Mouse (Mus musculus) retina, postnatal 1 day (tissue): ENCODE results near the gene Ms4a4a.
A peak's percentile ranks its signal among the peaks of the same experiment; 100 is the strongest.
"Not testable (repeated sequence)": the region's sequence is repeated elsewhere in the genome, so short reads cannot be mapped to it uniquely, and the experiment has no call there.

Source experiments
- DNase-seq: peaks from one replicate; pipeline ENCODE4 v3.0.0-alpha.2; 2012

The Ms4a4a gene

DNA sequence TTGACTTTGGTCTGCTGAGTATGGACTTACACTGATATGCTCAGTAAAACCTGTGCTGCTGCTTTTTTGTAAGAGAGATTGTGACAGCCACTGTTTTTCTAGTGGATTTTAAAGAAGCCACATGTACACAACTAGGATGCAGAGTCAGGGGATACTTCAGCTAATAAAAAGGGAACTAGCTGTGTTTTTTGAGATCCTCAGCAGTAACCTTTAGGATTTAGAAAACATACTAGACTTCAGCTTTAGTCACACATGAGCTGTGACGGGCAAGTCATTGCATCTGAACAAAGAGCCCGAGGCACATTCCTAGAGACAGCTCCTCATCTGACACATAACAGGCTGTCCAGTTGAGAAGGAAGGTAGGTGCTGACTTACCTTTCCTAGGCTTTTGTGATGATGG is at the start of gene Ms4a4a:
Ms4a4a (plus strand) TSS at position 251 of the 400 bp plus-strand sequence.
- DNase-seq: no peak

DNA sequence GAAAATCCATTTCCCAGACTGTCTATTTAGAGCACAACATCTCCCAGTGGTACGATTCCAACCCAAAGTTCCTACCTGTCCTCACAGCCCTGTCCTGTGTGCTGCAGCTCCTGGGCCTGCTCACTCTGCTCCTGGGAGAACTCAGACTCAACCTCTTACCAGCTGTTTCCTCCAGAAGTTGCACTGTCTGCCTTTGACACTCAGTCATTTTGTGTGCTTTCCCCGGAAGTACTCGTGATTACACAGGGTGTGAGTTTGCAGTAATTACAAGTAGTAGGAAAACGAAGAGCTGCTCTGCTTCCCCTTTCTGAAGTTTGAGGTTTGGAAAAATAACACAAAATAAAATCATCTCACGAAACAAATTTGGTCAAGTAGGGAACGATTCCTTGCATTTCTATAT is 39.4 kb upstream of the Ms4a4a start, which contains the start of gene Ms4a7:
Ms4a7 (minus strand) TSS at position 215 of the 400 bp plus-strand sequence.
- no peak for DNase-seq

DNA sequence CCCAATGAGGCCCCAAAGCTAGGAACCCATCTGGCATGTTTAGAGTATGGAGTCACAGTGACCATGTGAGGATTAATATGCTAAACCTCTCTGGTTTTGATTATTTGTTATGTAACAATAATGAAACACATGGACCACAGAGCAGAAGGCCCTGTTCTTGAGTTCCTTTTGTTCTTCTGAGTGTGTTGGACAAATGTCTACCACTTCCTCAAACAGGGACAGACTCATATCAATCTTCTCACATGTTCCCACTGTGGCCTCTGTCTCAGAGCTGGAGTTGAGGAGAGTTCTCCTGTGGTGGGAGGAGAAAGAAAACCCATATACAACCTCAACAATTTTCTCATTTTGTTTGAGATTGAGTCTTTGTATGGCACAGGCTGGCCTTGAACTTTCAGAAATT is 32.2 kb upstream of the Ms4a4a start:
- no peak for DNase-seq

DNA sequence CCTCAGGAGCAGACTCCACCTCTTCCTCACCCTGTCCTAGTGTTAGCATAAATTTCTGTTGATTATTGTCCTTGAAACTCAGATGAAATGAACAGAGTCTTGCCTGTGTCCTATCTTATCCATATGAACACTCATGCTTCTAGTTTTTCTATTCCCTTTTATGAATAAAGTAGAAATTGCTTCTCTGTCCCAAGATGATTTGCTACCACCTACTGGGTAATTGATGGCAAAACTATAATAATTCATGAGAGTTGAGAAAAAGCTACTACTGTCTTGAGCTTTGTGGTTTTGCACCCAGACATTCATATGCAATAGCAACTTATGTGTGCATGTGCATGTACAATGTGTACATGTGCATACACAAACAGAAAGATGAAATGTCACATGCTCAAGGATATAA is 31.3 kb upstream of the Ms4a4a start:
- DNase-seq: no peak

DNA sequence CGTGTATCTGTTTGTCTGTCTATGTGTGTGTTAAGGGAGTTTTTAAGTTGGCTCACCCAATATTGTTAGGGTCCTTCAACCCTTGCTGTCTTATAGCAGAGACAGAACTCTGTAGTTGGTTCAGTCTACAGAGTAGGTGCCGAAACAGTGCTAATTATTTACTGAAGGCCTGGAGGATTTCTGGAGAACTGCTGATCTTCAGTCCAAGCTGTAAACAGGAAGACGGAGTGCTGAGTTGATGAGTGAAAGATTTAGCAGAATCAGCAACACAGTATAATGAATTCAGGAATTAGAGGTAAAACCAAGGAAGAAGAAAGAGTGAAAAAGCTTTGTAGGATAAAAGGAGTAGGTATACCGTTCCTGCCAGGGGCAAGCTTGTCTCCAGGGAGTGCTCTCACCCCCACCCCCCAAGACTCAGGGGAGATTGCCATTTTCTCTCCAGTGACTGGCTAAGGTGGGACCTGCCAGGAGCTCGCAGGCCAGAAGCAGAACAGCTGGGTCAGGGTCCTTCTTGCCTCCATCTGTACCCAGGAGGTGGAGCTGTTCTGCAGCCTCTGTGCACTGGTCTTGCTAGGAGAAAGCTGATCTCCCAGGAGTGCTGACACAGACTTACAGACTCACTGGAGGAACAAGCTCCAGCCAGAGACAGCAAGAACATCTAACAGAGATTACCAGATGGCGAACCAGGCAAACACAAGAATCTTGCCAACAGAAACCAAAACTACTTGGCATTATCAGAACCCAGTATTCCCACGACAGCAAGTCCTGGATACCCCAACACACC is 25.4 kb upstream of the Ms4a4a start:
- peak; percentile 17 for DNase-seq

DNA sequence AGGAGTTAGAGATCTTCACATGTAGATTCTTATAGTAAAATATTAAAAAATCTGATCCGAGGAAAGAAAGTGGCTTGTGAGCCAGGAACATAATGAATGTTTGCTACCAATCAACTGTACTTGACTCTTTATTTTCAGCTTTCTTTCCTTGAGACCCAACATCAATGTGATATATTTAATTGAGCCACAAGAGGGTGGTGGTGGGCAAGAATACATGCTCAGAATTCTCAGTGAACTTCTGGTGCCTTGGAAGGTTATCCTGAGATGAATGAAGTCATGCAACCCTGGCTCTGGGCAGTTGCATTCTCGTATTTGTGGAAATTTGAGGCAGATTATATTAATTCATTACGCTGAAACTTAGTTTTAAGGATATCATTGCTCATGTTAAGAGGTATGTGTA is 23.4 kb upstream of the Ms4a4a start:
- peak; percentile 8 for DNase-seq

DNA sequence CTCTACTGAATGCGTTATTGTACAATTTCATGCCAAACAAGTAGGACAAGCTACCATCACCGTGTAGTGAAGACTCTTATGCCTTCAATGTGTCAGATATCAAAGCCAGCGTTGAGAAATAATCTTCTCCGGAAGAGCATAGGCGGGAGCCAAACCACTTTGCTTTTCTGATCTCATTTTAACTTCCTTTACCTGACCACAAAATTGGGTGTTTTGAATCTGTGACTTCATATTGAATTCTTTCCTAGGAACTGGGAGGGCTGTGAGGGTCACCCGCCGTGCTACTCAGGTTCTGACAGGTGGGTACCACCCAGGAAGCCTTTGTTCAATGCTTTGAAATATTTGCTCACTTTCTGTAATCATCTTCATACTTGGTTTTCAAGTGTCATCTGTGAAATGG is 19.6 kb upstream of the Ms4a4a start:
- DNase-seq: no peak

DNA sequence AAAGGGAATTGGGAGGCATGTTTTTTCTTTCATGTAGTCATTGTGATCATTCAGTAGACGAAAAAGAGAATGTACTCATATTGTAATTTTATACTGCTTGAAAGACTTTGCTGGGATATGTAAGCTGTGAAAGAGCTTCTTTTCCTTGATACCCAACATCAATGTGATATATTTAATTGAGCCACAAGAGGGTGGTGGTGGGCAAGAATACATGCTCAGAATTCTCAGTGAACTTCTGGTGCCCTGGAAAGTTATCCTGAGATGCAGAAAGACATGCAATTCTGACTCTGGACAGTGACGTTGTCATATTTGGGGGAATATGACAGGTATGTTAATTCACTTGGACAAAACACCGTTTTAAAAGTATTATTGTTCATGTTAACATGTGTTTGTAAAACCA is 15.2 kb upstream of the Ms4a4a start:
- DNase-seq: peak; percentile 2

DNA sequence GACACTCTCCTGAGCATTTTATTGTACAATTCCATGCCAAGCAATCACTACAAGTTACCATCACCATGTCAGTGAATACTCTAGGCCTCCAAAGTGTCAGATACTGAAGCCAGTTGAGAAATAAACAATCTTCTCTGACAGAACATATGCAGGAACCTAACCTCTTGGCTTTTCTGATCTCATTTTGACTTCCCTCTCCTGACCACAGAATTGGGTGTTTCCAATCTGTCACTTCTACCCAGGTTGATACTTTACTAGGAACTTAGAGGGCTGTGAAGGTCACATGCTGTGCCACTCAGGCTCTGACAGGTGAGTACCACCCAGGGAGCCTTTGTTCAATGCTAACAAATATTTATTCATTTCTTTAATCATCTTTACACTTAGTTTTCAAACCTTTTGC is 13.3 kb upstream of the Ms4a4a start:
- no peak for DNase-seq

DNA sequence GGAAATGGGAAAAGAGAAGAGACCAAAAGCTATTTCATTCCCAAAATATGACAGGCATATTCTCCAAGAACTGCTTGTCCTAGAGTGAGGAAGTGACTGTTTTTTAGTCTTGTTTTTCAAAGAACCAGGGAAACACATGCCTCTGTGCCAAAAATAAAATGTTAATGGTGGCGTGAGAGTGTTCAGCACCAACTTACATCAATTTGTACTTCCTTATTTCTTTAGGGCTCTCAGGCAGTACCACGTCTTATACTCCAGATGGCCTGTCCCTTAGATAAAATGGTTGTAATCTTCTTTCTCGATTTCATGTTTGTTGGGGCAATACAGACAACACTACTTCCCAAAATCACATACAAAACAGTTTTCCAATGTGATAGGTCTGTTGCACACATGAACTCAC is 7.0 kb upstream of the Ms4a4a start:
- DNase-seq: no peak

DNA sequence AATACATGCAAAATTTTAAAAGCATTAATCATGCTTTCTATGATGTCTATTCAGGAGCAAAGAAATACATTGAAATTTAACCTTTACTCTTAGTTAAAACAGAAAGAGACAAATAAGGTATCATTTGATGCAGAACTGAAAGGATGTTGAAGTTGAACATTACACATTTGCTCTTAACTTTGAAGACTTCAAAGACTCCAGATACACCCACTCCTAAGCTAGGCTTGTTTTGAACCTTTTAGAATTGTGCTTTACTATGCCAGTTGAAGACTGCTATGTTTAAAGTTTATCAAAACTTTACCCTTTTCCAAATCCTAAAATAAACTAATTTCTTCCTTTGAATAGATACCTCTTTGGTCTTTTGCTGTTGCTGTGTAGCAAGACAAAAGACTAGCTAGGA is 4.1 kb upstream of the Ms4a4a start:
- DNase-seq: no peak

DNA sequence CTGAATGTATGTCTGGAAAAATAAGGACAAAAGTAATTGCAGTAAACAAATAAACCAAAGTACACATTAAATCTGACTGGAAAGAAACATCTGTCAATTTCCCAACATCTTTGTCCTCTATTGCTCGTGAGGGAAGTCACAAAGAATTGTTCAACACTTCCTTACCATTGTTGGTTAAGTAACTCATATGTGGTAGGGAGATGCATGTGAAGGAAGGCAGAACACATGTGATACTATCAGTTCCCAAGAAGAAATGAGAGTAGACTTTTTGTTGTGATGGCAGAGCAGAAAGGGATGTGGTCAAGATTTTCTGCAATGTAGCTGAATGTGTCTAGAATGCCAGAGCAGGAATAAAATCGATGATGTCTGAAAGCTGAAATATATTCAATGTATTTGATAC is 1.1 kb downstream of the Ms4a4a start:
- DNase-seq: no peak

DNA sequence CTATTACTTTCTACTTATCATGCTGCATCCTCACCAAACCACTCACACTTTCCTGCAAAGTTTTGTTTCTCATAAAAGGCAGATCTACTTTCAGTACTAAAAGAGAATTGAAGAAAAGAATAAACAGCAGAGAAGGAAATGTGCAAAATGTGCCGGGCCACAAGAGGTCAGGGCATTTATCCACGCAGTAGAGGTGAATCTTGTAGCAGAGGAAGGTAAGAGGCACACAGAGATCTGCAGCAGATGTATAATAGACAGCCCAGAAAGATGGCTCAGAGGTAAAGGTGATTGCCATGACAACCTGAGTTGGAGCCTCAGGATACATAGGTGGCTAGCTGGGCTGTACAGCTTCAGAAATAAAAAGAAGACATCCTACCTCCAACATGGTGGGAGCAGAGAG is 11.8 kb downstream of the Ms4a4a start:
- no peak for DNase-seq

DNA sequence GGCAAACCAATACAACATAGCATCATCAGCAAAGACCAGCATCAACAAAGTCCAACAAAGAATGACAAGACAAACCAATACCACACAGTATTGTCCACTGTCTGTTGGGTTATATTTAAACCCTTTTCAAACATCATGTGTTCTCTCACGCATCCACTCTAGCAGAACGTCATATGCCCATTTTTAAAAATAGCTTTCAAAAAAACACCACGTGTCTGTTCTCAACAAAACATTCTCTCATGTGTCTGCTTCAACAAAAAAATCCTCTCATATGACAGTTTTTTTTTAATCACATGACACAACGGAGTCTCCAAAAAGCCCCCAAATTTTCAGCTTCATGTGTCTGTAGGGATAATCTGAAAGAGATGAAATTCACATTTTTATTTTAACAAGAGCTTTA is 12.4 kb downstream of the Ms4a4a start:
- no peak for DNase-seq

DNA sequence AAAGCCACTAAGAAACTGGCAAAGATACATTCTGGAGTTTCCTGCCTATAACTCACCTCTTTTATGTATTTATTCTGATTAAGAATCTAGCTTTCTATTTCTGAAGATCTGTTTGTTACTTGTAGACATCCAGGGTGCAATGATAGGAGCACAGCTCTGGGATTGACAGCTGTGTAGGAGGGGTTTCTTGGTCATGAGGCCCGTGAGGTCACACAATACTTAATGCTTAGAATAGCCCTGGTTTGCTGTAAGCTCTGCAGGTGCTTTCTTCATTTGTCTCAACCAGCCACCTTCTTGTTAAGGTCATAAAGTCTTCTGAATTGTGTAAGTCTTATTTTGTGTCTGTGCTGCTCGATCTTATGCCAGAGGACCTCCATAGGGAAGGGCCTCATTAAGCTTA is 13.6 kb downstream of the Ms4a4a start:
- no peak for DNase-seq

DNA sequence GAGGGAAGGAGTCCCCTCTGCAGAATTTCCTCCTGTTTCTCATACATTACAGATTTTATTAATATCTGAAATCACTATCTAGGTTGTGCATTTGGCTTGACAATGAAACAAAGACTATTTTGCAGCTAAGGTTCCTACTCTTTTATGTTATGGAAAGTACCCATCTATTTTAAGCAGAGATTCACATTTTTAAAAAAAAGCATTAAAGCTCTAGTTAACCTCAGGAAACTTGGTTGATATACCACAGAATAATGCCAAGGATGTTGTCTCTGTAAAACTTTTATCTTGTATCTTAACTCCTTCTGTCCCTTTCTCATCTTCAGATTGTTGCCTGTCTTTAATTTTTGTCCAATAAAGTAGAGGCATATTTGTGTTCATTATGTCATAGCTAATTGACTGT is 20.4 kb downstream of the Ms4a4a start:
- DNase-seq: no peak

DNA sequence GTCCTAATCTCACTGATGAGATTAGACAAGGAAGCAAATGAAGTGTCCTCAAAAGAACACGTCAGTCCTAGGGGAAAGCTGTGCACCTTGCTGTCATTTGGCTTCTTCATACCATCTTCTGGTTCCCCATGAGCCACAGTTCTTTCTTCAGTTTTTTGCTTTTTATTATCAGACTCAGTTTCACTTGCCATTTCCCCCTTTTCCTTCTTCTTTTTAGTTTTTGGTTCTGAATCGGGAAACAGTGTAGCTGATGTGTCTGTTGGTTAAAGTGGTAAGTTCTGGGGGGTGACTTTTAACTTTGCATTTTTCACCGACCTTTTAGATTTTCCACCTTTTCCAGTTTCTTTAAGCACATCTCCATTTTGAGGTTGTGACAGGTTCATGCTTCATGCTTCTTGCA is 29.2 kb downstream of the Ms4a4a start, which contains the start of gene Ms4a4c:
Ms4a4c (plus strand) TSS at position 244 of the 400 bp plus-strand sequence.
- no peak for DNase-seq

DNA sequence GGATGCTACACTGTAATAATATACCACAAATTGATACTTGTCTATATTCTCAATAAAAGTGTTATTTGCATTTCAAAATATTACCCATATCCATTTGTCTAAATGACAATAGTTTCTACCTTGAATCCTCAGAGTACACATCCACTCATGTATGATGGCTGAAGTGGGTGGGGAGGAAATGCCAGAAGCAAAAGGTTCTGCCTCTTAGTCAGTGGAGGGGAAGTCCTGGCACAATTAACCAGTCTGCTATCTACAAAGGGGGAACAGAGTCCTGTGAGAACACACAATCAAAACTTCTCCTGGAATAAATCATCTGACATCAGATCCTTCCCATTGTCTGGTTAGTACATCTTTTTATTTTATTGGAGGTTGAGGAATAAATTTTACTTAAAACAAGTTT is 32.1 kb downstream of the Ms4a4a start:
- no peak for DNase-seq

DNA sequence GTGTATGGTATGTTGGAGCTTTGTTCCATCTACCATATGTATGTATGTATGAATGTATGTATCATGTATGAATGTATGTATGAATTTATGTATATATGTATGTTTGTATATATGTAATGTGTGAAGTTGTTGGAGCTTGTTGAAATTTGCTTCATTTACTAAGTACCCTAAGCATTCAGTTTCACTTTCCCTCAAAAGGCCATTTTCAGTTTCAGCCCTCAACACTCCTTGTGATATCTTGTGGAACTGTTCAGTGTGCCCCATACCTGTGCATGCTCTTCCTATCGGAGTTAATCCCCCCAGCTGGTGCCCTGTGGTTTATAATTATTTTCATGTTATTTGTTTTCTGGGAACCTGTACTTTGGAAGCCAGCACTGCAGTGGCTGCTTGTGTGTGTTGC is 33.3 kb downstream of the Ms4a4a start:
- no peak for DNase-seq

DNA sequence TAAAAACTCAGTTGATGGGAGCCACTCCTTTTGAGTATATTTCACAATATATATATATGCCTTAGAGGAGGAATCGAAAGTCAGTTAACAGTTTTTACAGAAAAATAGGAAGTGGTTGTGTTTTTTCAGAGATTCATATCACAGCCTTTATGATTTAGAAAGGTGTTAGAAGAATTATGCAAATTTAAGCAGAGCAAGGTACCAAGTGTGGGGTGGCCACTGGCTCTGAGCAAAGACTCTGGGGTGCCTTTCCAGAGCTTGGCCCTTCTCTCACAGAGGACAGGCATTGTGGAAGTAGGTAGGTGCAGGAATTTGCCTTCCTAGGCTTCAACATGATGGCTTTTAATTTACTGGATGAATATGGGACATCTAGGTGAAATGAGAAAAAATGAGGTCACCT is 36.3 kb downstream of the Ms4a4a start:
- DNase-seq: no peak

DNA sequence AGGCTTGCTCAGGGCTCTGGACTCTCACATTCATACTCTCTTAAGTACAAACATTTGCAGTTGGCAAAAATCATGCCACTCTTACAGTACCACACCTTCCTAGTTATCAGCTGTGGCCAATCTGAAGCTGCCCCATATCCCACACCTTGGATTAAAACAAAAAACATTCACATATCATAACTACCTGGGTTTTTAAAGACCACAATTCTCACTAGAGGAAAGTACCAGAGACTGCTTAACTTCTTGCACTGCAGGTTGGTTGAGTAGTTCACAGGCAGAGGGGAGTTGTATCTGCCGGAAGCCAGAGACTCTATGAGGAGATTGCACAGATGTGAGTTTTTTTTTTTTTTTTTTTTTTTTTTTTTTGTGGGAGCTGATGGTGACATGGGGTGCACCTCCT is 38.8 kb downstream of the Ms4a4a start:
- DNase-seq: no peak

DNA sequence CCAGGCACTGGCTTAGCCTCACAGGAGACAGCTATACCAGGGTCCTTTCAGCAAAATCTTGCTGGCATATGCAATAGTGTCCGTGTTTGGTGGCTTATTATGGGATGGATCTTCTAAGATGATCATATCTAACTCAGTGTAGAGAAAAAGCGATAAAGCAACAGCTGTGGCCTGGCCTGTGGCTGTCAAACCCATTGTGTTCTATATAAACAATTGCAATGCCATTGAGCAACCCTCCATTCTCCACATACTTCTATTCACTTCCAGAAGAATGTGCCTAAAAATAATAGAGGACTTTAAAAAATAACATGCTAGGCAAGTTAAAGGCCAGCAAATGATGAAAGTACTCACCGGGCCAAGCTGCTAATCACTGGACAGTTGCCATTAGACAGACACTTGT is 40.3 kb downstream of the Ms4a4a start:
- no peak for DNase-seq

DNA sequence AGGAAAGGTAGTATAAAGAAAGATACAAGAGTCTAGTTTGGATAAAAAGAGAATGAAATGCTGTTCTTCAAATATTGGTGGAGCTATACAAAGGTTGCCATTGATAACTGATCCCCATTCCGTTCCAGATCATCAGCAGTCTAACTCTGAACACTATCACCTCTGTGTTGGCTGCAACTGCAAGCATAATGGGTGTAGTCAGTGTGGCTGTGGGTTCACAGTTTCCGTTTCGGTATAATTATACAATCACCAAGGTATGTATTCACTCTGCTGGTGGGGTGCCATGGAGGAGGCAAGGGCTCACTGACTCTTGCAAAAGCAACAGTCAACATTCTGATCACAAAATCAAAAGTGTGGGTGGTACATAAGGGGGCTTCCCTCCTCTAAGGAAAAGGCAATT is 43.5 kb downstream of the Ms4a4a start:
- not testable (repeated sequence) for DNase-seq

DNA sequence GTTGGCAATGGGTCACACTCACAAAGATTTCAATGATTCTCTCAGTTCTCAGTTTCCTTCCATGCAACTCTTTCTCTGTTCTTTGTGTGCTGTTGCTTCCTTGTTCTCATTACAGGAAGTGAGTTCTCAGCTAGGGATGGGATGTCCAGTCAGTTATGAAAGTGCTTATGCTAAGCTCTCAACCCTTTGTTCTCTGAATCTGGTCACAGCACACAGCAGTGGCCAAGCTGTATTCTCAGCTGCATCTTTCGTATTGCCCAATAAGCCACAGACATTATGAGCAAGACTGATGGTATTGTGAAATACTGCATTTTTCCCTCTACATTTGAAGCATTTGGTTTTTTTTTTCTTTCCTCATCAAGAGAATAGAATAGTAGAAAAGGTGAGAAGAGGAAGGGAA is 55.9 kb downstream of the Ms4a4a start:
- DNase-seq: not testable (repeated sequence)
